Mouse (Mus musculus) embryonic facial prominence, embryonic 15.5 days (tissue): Measurements from ENCODE around the gene Filip1. TPM values are rescaled to one million over a fixed set of nuclear protein-coding genes. Genes with fewer than 3 reads are reported as not detected.

Experiments
- ATAC-seq: fragments of 200-750 bp; cut with Nextera tagmentation; 2 replicates; pipeline ENCODE4 v1.8.0; 2017; ENCODE audit warnings: low read depth, moderate TSS enrichment; ENCODE audit not compliant: insufficient number of reproducible peaks, low FRiP score, low TSS enrichment
- H3K27ac ChIP-seq: fragments of 300-500 bp; sonication (generic); replicated peaks from 2 replicates; pipeline ENCODE4 v1.5.1; 2015; ENCODE audit warnings: mild to moderate bottlenecking, inconsistent platforms
- H3K27me3 ChIP-seq: fragments of 300-500 bp; sonication (generic); 2 replicates; pipeline ENCODE4 v1.6.1; 2015; ENCODE audit warnings: inconsistent platforms
- H3K36me3 ChIP-seq: fragments of 300-500 bp; sonication (generic); 2 replicates; pipeline ENCODE4 v1.6.1; 2015; ENCODE audit warnings: mild to moderate bottlenecking, inconsistent platforms
- H3K4me1 ChIP-seq: fragments of 300-500 bp; sonication (generic); 2 replicates; pipeline ENCODE4 v1.6.1; 2015; ENCODE audit warnings: inconsistent platforms
- H3K4me2 ChIP-seq: fragments of 300-500 bp; sonication (generic); replicated peaks from 2 replicates; pipeline ENCODE4 v1.6.1; 2015; ENCODE audit warnings: mild to moderate bottlenecking, inconsistent platforms
- H3K4me3 ChIP-seq: fragments of 300-500 bp; sonication (generic); replicated peaks from 2 replicates; pipeline ENCODE4 v1.5.1; 2015; ENCODE audit warnings: mild to moderate bottlenecking, inconsistent platforms
- H3K9ac ChIP-seq: fragments of 300-500 bp; sonication (generic); 2 replicates; pipeline ENCODE4 v1.6.1; 2015; ENCODE audit warnings: inconsistent platforms
- H3K9me3 ChIP-seq: fragments of 300-500 bp; sonication (generic); replicated peaks from 2 replicates; pipeline ENCODE4 v1.6.1; 2016; ENCODE audit warnings: inconsistent platforms
- WGBS: fragments of 180-500 bp; shearing (Covaris S2); methylation state at CpG from one replicate; pipeline ENCODE4 v1.1.7; 2015; 5-methylcytosine and 5-hydroxymethylcytosine counted together
- polyA plus RNA-seq: library from polyadenylated mRNA; unstranded; fragments of >200 nt; fragmentation: Nextera tagmentation; extraction: Ambion mirVana; gene quantifications from 2 replicates; pipeline ENCODE4 v1.2.1, GENCODE M21; 2015

The Filip1 gene
- polyA plus RNA-seq, 1 experiment from 2014 or later, result 7.6 TPM

GRCm38 (mm10) chr9:79979274-79979673 lies 33.4 kb downstream of the Filip1 start:
- H3K36me3 ChIP-seq, result no peaks in the 10 kb centered on the region
- no peak overlapping the region for H3K27ac ChIP-seq
- no peaks in the 10 kb centered on the region for H3K27me3 ChIP-seq
- no peak for ATAC-seq
- no peak overlapping the region for H3K4me2 ChIP-seq
- no peak overlapping the region for H3K4me3 ChIP-seq
- no peak overlapping the region for H3K9ac ChIP-seq
- H3K9me3 ChIP-seq, result no peaks in the 10 kb centered on the region
- peaks cover 12% of the 10 kb centered on the region for H3K4me1 ChIP-seq
- WGBS, result 82% methylated on average over 2 of the region's 2 CpGs

- H3K4me1 ChIP-seq, result peaks cover 12% of the 10 kb centered on the region
- H3K27ac ChIP-seq, result no peak overlapping the region
- no peaks in the 10 kb centered on the region for H3K9me3 ChIP-seq
- H3K9ac ChIP-seq, result no peak overlapping the region
- no peaks in the 10 kb centered on the region for H3K36me3 ChIP-seq
- no peak for ATAC-seq
- H3K4me2 ChIP-seq, result peak overlapping the region; percentile 50
- no peak overlapping the region for H3K4me3 ChIP-seq
- 73% methylated on average over 12 of the region's 12 CpGs for WGBS
- H3K27me3 ChIP-seq, result no peaks in the 10 kb centered on the region
Observed at GRCm38 (mm10) chr9:79978228-79979024, 34.2 kb downstream of the Filip1 start.

GRCm38 (mm10) chr9:79977549-79977971 lies 35.1 kb downstream of the Filip1 start:
- Histone ChIP-seq H3K27ac (peak overlapping the region; percentile 78), H3K36me3 (no peaks in the 10 kb centered on the region), H3K9me3 (no peaks in the 10 kb centered on the region), H3K4me1 (peaks cover 12% of the 10 kb centered on the region), H3K4me3 (peak overlapping the region; percentile 37), H3K9ac (peak overlapping the region; percentile 18; the same call in 1 of the 2 replicates), H3K4me2 (peak overlapping the region; percentile 50), H3K27me3 (no peaks in the 10 kb centered on the region)
- peak; percentile 81 for ATAC-seq
- WGBS, result 3% methylated on average over 13 of the region's 13 CpGs

DNA sequence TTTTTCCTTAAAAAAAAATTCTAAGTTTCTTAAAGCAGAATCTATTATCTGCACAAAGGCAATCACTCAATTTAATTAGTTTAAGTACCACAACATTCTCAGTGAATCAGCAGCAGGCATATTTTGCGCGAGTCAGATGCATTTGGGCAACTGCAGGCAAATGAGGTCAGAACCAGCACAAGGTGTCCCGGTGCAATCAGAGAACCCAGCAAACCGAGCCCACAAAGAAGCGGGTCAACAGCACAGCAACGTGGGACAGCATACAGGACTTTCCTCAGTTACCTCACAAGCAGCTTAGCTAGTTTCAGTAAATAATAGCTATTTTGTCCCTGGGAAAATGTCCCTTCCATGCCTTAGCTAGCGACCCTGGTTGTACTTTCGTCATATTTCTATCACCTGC lies 35.9 kb downstream of the Filip1 start:
- Histone ChIP-seq H3K27me3 (no peaks in the 10 kb centered on the region), H3K9ac (no peak overlapping the region), H3K4me3 (peak overlapping the region; percentile 37), H3K4me1 (peaks cover 12% of the 10 kb centered on the region), H3K9me3 (no peaks in the 10 kb centered on the region), H3K27ac (no peak overlapping the region), H3K4me2 (peak overlapping the region; percentile 50), H3K36me3 (no peaks in the 10 kb centered on the region)
- no peak for ATAC-seq
- WGBS, result 58% methylated on average over 8 of the region's 8 CpGs

DNA sequence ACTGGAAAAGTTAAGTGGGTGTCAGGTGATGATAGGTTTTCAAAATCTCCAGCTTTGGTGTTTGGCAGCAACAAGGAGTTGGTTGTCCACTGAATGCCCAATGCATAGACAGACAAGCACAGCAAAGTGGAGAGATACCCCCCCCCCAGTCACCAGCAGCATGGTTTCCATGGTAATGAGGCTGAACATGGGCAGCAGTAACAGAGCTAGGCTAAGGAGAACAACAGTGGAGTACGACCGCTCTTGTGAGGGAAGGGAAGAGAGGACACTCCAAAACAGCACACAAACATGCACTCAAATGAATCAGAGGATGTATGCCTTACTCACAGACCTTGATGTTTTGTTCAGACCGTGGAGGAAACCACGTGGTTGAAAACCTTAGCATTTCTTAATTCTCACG lies 37.5 kb downstream of the Filip1 start:
- no peak overlapping the region for H3K4me2 ChIP-seq
- no peaks in the 10 kb centered on the region for H3K36me3 ChIP-seq
- no peak for ATAC-seq
- no peaks in the 10 kb centered on the region for H3K9me3 ChIP-seq
- no peak overlapping the region for H3K27ac ChIP-seq
- H3K4me3 ChIP-seq, result no peak overlapping the region
- H3K4me1 ChIP-seq, result peaks cover 19% of the 10 kb centered on the region
- no peaks in the 10 kb centered on the region for H3K27me3 ChIP-seq
- WGBS, result 73% methylated on average over 5 of the region's 5 CpGs
- no peak overlapping the region for H3K9ac ChIP-seq

- no peak overlapping the region for H3K9ac ChIP-seq
- peaks cover 19% of the 10 kb centered on the region for H3K4me1 ChIP-seq
- no peak for ATAC-seq
- no peaks in the 10 kb centered on the region for H3K36me3 ChIP-seq
- no peak overlapping the region for H3K4me2 ChIP-seq
- 81% methylated on average over 8 of the region's 8 CpGs for WGBS
- no peaks in the 10 kb centered on the region for H3K27me3 ChIP-seq
- no peak overlapping the region for H3K4me3 ChIP-seq
- H3K9me3 ChIP-seq, result no peaks in the 10 kb centered on the region
- H3K27ac ChIP-seq, result no peak overlapping the region
Observed at GRCm38 (mm10) chr9:79973582-79973981, 39.1 kb downstream of the Filip1 start.

DNA sequence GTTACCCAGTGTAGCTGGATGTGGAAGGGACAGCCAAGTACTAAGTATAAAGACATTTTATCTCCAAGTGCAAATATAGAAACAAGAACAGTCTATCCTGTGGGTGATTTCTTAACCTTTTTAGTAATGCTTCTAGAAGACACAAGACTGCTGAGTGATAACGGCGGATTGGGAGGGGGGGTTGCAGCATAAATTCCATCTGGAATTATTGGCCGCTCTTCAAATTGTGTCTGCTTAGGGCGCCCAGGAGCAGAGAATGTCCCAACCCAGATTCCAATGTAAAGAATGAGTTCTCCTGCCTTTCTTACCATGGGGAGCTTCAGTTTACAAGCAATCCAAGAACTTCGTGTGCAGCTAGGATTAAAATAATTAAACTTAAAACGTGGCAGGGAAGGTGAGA lies 39.9 kb downstream of the Filip1 start:
- no peak overlapping the region for H3K27ac ChIP-seq
- H3K36me3 ChIP-seq, result no peaks in the 10 kb centered on the region
- H3K27me3 ChIP-seq, result no peaks in the 10 kb centered on the region
- no peak overlapping the region for H3K9ac ChIP-seq
- WGBS, result 66% methylated on average over 6 of the region's 6 CpGs
- H3K4me1 ChIP-seq, result peaks cover 12% of the 10 kb centered on the region
- H3K4me3 ChIP-seq, result no peak overlapping the region
- H3K9me3 ChIP-seq, result no peaks in the 10 kb centered on the region
- no peak for ATAC-seq
- H3K4me2 ChIP-seq, result no peak overlapping the region

DNA sequence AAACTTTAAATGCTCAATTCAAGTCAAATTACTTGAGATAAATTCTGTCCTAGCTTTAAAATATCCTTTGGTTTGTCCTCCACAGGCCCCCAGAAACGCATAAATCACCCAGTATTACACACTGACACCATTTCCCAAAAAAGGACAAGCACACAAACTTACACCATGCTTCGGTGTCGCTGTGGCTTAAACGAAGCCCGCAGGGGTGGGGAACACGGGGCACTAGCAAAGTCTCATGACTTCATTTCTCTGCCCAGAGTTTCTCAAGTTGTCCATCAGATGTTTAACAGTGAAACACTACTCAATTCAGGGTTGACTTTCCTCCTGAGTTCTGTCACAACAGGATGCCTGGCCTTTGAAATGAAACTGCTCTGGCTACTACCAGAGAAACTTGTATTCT lies 41.0 kb downstream of the Filip1 start:
- no peak overlapping the region for H3K4me3 ChIP-seq
- H3K4me1 ChIP-seq, result peaks cover 7% of the 10 kb centered on the region; the same call in 1 of the 2 replicates
- no peaks in the 10 kb centered on the region for H3K27me3 ChIP-seq
- no peak overlapping the region for H3K9ac ChIP-seq
- WGBS, result 80% methylated on average over 6 of the region's 6 CpGs
- no peak for ATAC-seq
- no peak overlapping the region for H3K4me2 ChIP-seq
- H3K27ac ChIP-seq, result no peak overlapping the region
- no peaks in the 10 kb centered on the region for H3K36me3 ChIP-seq
- H3K9me3 ChIP-seq, result no peaks in the 10 kb centered on the region

DNA sequence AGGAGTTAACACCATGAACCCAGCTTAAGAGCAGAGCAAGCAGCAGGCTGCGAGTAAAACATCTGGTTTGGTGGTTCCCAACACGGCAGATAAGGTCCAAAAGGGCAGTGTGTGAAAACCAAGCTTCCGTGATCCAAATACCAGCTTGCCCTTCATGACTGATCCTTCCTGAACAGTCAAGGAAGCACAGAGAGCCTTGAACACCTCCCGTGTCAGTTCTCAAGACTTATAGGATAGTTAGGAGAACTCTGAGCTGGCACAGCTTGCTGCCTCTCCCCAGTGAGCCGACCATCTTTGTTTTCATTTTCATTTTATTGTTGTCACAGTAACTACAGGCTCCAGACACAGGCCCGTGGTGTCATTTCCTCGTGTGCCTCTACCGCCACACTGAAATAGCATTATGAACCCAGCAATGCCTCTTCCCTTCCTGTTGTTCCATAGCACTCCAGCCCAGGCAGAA lies 42.0 kb downstream of the Filip1 start:
- peaks cover 7% of the 10 kb centered on the region; the same call in 1 of the 2 replicates for H3K4me1 ChIP-seq
- H3K36me3 ChIP-seq, result no peaks in the 10 kb centered on the region
- H3K4me2 ChIP-seq, result no peak overlapping the region
- no peak overlapping the region for H3K9ac ChIP-seq
- no peak overlapping the region for H3K4me3 ChIP-seq
- no peak for ATAC-seq
- WGBS, result 51% methylated on average over 8 of the region's 8 CpGs
- H3K27me3 ChIP-seq, result no peaks in the 10 kb centered on the region
- peak overlapping the region; percentile 31; the same call in 1 of the 2 replicates for H3K27ac ChIP-seq
- no peaks in the 10 kb centered on the region for H3K9me3 ChIP-seq

GRCm38 (mm10) chr9:79969544-79969943 lies 43.1 kb downstream of the Filip1 start:
- H3K4me1 ChIP-seq, result peaks cover 11% of the 10 kb centered on the region; the same call in 1 of the 2 replicates
- H3K9me3 ChIP-seq, result no peaks in the 10 kb centered on the region
- H3K9ac ChIP-seq, result no peak overlapping the region
- H3K27me3 ChIP-seq, result no peaks in the 10 kb centered on the region
- no peak overlapping the region for H3K4me2 ChIP-seq
- WGBS, result 74% methylated on average over 4 of the region's 4 CpGs
- no peak overlapping the region for H3K27ac ChIP-seq
- no peak for ATAC-seq
- H3K36me3 ChIP-seq, result no peaks in the 10 kb centered on the region
- no peak overlapping the region for H3K4me3 ChIP-seq

DNA sequence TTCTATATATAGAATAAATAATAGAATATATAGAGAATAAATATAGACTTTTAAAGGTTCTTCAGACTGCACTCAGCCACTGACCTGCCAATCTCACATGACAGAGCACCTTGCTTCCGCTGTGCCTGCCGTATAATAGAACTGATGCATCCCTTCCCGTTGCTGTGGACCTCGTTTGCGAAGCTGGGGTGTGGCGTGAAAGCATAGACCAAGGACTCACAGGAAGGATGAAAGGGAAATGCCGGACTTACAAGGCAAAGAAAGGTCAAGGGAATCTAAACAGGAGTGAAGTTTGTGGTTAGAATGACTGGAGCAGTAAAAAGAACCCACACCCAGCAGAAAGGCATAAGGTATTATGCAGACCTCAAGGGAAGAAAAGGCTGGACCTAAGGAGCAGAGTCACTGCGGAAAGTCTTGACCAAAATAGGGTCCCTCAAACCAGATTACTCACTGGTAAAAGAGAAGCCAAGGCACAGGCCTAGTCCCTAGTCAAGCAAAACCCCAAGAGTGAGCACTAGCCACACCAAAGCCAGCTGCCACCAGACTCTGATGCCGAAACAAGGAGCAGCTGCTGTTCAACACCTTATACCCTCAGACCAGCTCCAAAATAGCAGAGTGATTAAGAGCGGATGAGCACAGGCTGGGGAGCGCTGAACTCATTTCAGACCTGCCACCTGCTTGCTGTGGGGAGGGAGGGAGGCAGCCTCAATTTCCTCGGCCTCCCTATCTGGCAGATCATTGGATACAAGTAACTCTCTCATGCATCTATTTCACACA lies 45.8 kb downstream of the Filip1 start:
- Histone ChIP-seq H3K9ac (no peak overlapping the region), H3K36me3 (no peaks in the 10 kb centered on the region), H3K4me2 (no peak overlapping the region), H3K4me3 (no peak overlapping the region), H3K9me3 (no peaks in the 10 kb centered on the region), H3K27ac (no peak overlapping the region), H3K4me1 (peaks cover 11% of the 10 kb centered on the region; the same call in 1 of the 2 replicates), H3K27me3 (no peaks in the 10 kb centered on the region)
- no peak for ATAC-seq
- WGBS, result 77% methylated on average over 12 of the region's 12 CpGs
